In genomic region chrX:157387025-157387424, GRCm38 (mm10) we compare ENCODE assay signal across 20 mouse cellular contexts. TPM values are rescaled to one million over a fixed set of nuclear protein-coding genes. Genes with fewer than 3 reads are reported as not detected.
DNase-seq lines count a peak whose midpoint lies in the region; ATAC-seq and TF ChIP-seq lines count a peak whose summit lies in the region.
"Had no signal": no experiment of that assay in that cellular context is flagged by ENCODE, and none has a peak within 500 bp of the region (broad histone marks: within the 10 kb centered on the region; RNA-seq: fewer than 3 reads in every experiment).

No protein-coding gene starts in this region.

- H3K4me1 ChIP-seq in hindbrain, embryonic 11.5 days (replicated peaks; ENCODE audit: control insufficient read depth, insufficient read depth, low read length): no peaks in the 10 kb centered on the region
- no peaks in the 10 kb centered on the region for H3K4me1 ChIP-seq in hindbrain, embryonic 10.5 days (replicated peaks)
- H3K4me1 ChIP-seq in midbrain, postnatal 0 days (ENCODE audit: insufficient read depth, low read length): no peaks in the 10 kb centered on the region
- no peaks in the 10 kb centered on the region for H3K4me1 ChIP-seq in midbrain, embryonic 15.5 days
- no peaks in the 10 kb centered on the region for H3K4me1 ChIP-seq in lung, adult 2 months (ENCODE audit: control insufficient read depth, insufficient read depth, low read length)
- H3K4me1 ChIP-seq: embryonic facial prominence, embryonic 15.5 days; forebrain, embryonic 10.5 days; heart, embryonic 12.5 days; hindbrain, embryonic 13.5 days had no signal

- no peak overlapping the region for H3K9ac ChIP-seq in hindbrain, embryonic 11.5 days (ENCODE audit: low read depth, low read length)
- no peak overlapping the region for H3K9ac ChIP-seq in midbrain, postnatal 0 days (replicated peaks; ENCODE audit: low read length, poor library complexity, severe bottlenecking)
- no peak overlapping the region for H3K9ac ChIP-seq in midbrain, embryonic 15.5 days
- H3K9ac ChIP-seq: embryonic facial prominence, embryonic 15.5 days; heart, embryonic 12.5 days; hindbrain, embryonic 13.5 days had no signal

- TF ChIP-seq POLR2A in lung, adult 2 months (IDR thresholded peaks at IDR 0.05; ENCODE audit: borderline replicate concordance, extremely low read depth, low read depth, low read length): no peak

- peak; percentile 34 to 37 for DNase-seq in cerebellum, postnatal 14 days
- no peak for DNase-seq in cerebellum, adult 18-20 months
- peak; percentile 5 for DNase-seq in hindbrain, embryonic 11.5 days (ENCODE audit: low spot score)
- no peak for DNase-seq in hindbrain, embryonic 10.5 days (ENCODE audit: low spot score)
- DNase-seq in midbrain, postnatal 0 days (ENCODE audit: low spot score): peak; percentile 28
- no peak for DNase-seq in lung, adult 2 months
- DNase-seq: adrenal gland, postnatal 10 days; cerebellum, adult 2 months; gastrocnemius, adult 2 months; gastrocnemius, postnatal 25 days had no signal

- ATAC-seq in hindbrain, embryonic 11.5 days (ENCODE audit: low FRiP score): no peak
- no peak for ATAC-seq in midbrain, postnatal 0 days (ENCODE audit: low FRiP score)
- no peak for ATAC-seq in midbrain, embryonic 15.5 days (replicated peaks)
- ATAC-seq: forebrain, embryonic 14.5 days; inflammation-experienced regulatory T-cells, adult 6 months; intestine, postnatal 0 days had no signal

- H3K27me3 ChIP-seq in hindbrain, embryonic 11.5 days (ENCODE audit: control insufficient read depth, insufficient read depth, low read length): no peaks in the 10 kb centered on the region
- no peaks in the 10 kb centered on the region for H3K27me3 ChIP-seq in hindbrain, embryonic 10.5 days (ENCODE audit: insufficient read depth, poor library complexity, severe bottlenecking)
- no peaks in the 10 kb centered on the region for H3K27me3 ChIP-seq in midbrain, postnatal 0 days (ENCODE audit: insufficient read depth, low read length)
- H3K27me3 ChIP-seq in midbrain, embryonic 15.5 days (replicated peaks): no peaks in the 10 kb centered on the region
- H3K27me3 ChIP-seq: embryonic facial prominence, embryonic 15.5 days; heart, embryonic 12.5 days; hindbrain, embryonic 13.5 days had no signal

- no peak overlapping the region for H3K4me2 ChIP-seq in hindbrain, embryonic 11.5 days (replicated peaks; ENCODE audit: low read depth, low read length)
- no peak overlapping the region for H3K4me2 ChIP-seq in midbrain, postnatal 0 days (ENCODE audit: low read depth, low read length, poor library complexity, severe bottlenecking)
- H3K4me2 ChIP-seq in midbrain, embryonic 15.5 days: no peak overlapping the region
- H3K4me2 ChIP-seq: embryonic facial prominence, embryonic 15.5 days; heart, embryonic 12.5 days; hindbrain, embryonic 13.5 days had no signal

- no peak overlapping the region for H3K27ac ChIP-seq in hindbrain, embryonic 11.5 days (ENCODE audit: low read depth, low read length)
- H3K27ac ChIP-seq in hindbrain, embryonic 10.5 days: no peak overlapping the region
- H3K27ac ChIP-seq in midbrain, postnatal 0 days (ENCODE audit: low read depth, low read length): no peak overlapping the region
- H3K27ac ChIP-seq in midbrain, embryonic 15.5 days: no peak overlapping the region
- H3K27ac ChIP-seq: embryonic facial prominence, embryonic 15.5 days; forebrain, embryonic 10.5 days; gastrocnemius, adult 2 months; hindbrain, embryonic 13.5 days had no signal

- 55% methylated on average over 5 of the region's 5 CpGs for WGBS in hindbrain, embryonic 11.5 days
- 68% methylated on average over 5 of the region's 5 CpGs for WGBS in hindbrain, embryonic 10.5 days
- 73% methylated on average over 5 of the region's 5 CpGs for WGBS in midbrain, postnatal 0 days
- WGBS in midbrain, embryonic 15.5 days: 82% methylated on average over 5 of the region's 5 CpGs
- 77% methylated on average over 5 of the region's 5 CpGs for WGBS in lung, adult 2 months

- H3K4me3 ChIP-seq in hindbrain, embryonic 11.5 days (ENCODE audit: low read depth, low read length): no peak overlapping the region
- H3K4me3 ChIP-seq in hindbrain, embryonic 10.5 days: no peak overlapping the region
- H3K4me3 ChIP-seq in midbrain, postnatal 0 days (ENCODE audit: low read depth, low read length): no peak overlapping the region
- H3K4me3 ChIP-seq in midbrain, embryonic 15.5 days: no peak overlapping the region
- no peak overlapping the region for H3K4me3 ChIP-seq in lung, adult 2 months (replicated peaks; ENCODE audit: extremely low read depth, low read depth, low read length)
- H3K4me3 ChIP-seq: embryonic facial prominence, embryonic 15.5 days; erythroblast, embryonic 14.5 days; forebrain, embryonic 10.5 days; gastrocnemius, adult 2 months; heart, embryonic 12.5 days; hindbrain, embryonic 13.5 days had no signal

- no peaks in the 10 kb centered on the region for H3K36me3 ChIP-seq in hindbrain, embryonic 11.5 days (ENCODE audit: control insufficient read depth, insufficient read depth, low read length)
- no peaks in the 10 kb centered on the region for H3K36me3 ChIP-seq in hindbrain, embryonic 10.5 days
- H3K36me3 ChIP-seq in midbrain, postnatal 0 days (ENCODE audit: insufficient read depth, low read length): no peaks in the 10 kb centered on the region
- H3K36me3 ChIP-seq in midbrain, embryonic 15.5 days (replicated peaks): no peaks in the 10 kb centered on the region
- H3K36me3 ChIP-seq: embryonic facial prominence, embryonic 15.5 days; forebrain, embryonic 10.5 days; heart, embryonic 12.5 days; hindbrain, embryonic 13.5 days had no signal

- no peaks in the 10 kb centered on the region for H3K9me3 ChIP-seq in hindbrain, embryonic 11.5 days (ENCODE audit: control insufficient read depth, low read length)
- H3K9me3 ChIP-seq in hindbrain, embryonic 10.5 days: no peaks in the 10 kb centered on the region
- H3K9me3 ChIP-seq in midbrain, postnatal 0 days (ENCODE audit: low read length): no peaks in the 10 kb centered on the region
- no peaks in the 10 kb centered on the region for H3K9me3 ChIP-seq in midbrain, embryonic 15.5 days
- H3K9me3 ChIP-seq: embryonic facial prominence, embryonic 15.5 days; forebrain, embryonic 10.5 days; hindbrain, embryonic 13.5 days had no signal

- TF ChIP-seq CTCF in midbrain, postnatal 0 days (IDR thresholded peaks at IDR 0.05): no peak
- TF ChIP-seq CTCF in lung, adult 2 months (IDR thresholded peaks at IDR 0.05; ENCODE audit: insufficient read depth, low read length): no peak

RNA-seq across cellular contexts. Expression of gene Phex, which starts 28.1 kb away (rescaled TPM):
- polyA plus RNA-seq in hindbrain, embryonic 11.5 days (2014; fragmentation: Nextera tagmentation; extraction: Ambion mirVana): 0.22 and 0.62 TPM in 2 replicates
- 0.10 and 0.27 TPM in 2 replicates for polyA plus RNA-seq in hindbrain, embryonic 10.5 days (2016; fragmentation: Nextera tagmentation; extraction: Ambion mirVana)
- 0.94 and 1.3 TPM in 2 replicates for total RNA-seq in midbrain, postnatal 0 days (2014; rRNA removed)
- polyA plus RNA-seq in midbrain, postnatal 0 days (2015; fragmentation: Nextera tagmentation; extraction: Ambion mirVana): 0.15 and 0.17 TPM in 2 replicates
- 0.13 and 0.29 TPM in 2 replicates for polyA plus RNA-seq in midbrain, embryonic 15.5 days (2015; fragmentation: Nextera tagmentation; extraction: Ambion mirVana)
- 0.21 and 0.36 TPM in 2 replicates for polyA plus RNA-seq in lung, adult 2 months (2012; rRNA removed)
- total RNA-seq: common myeloid progenitor, adult 5-6 weeks had no signal
- polyA plus RNA-seq: erythroblast, embryonic 14.5 days; intestine, postnatal 0 days had no signal

Comparison
In these comparisons a context has a peak if more than half of its experiments do, and no peak if none do; other contexts are left out.
1. DNase-seq: peak in cerebellum, postnatal 14 days (2 of 2), hindbrain, embryonic 11.5 days (single experiment) and midbrain, postnatal 0 days (single experiment); none in cerebellum, adult 18-20 months (0 of 2), hindbrain, embryonic 10.5 days (single experiment) and lung, adult 2 months (single experiment).